Mouse (Mus musculus): ENCODE data around the gene Caly.
A peak's percentile ranks its signal among the peaks of the same experiment; 100 is the strongest.

The Caly gene

GRCm38 (mm10) chr7:140090601-140091000 lies 8.3 kb upstream of the Caly start:
- no peak for DNase-seq (ENCODE audit: low spot score in 2 of 2)

GRCm38 (mm10) chr7:140081408-140082241 lies 723 bp downstream of the Caly start:
- peak in 1 of 2 experiments; percentile 60 for DNase-seq (ENCODE audit: low spot score in 2 of 2)

DNA sequence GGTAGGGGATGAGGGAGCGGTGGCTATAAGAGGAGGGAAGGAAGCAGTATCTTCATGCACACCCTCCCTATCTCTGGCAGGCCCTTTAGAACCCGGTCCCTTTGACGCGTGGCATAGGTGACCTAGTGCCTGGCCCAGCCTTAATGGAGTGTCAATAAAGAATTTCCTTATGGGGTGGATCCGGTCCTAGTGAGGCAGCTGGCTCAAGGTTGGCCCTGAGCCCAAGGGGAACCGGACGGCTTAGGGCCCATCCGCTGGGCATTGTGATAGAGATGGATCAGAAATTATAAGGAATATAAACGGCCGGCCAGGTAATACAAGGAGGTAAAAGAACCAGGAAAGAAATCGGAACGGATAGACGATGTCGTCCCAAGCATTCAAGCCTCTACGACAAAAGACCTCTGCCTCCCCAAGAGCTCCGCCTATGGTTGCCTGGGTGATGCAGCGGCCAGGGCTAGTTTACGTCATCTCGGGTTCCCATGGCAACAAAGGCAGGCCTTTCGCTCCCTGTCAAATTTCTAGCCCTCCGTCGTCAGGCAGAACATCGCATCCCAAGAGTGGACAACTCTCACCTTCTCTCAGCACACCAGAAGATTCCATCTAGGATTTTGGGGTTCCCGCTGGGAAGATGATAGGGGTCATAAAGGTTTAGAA lies 1.7 kb downstream of the Caly start:
- peak in 1 of 2 experiments; percentile 63 for DNase-seq (ENCODE audit: low spot score in 2 of 2)

GRCm38 (mm10) chr7:140078711-140079110 lies 3.6 kb downstream of the Caly start:
- peak; percentile 39 to 72 for DNase-seq (ENCODE audit: low spot score in 2 of 2)

- no peak for DNase-seq (ENCODE audit: low spot score in 2 of 2)
These were observed 4.7 kb downstream of the Caly start for GRCm38 (mm10) chr7:140077698-140078097.

GRCm38 (mm10) chr7:140070042-140070711 lies 12.2 kb downstream of the Caly start:
- DNase-seq (ENCODE audit: low spot score in 2 of 2), result peak in 1 of 2 experiments; percentile 58

GRCm38 (mm10) chr7:140067397-140067796 lies 15.0 kb downstream of the Caly start:
- no peak for DNase-seq (ENCODE audit: low spot score in 2 of 2)

DNA sequence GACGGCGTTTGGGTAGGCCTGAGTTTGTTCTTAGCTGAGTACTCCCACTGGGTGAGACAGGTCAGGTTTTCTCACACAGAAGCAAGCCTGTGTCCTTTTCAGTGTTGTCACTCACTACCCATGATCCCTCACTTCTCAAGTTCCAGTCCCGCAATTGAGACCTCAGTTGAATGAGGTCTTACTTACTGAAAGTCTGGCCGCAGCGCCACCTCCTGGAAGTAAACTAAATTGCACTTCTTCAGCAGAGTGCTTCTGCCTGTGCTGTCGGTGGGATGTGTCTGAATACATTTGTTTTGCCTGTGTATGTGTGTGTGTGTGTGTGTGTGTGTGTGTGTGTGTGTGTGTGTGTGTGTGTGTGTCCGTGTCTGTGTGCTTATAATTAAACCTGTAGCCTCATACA lies 19.3 kb downstream of the Caly start:
- peak; percentile 58 to 83 for DNase-seq (ENCODE audit: low spot score in 2 of 2)

GRCm38 (mm10) chr7:140062307-140062706 lies 20.0 kb downstream of the Caly start:
- DNase-seq (ENCODE audit: low spot score in 2 of 2), result no peak

GRCm38 (mm10) chr7:140061832-140062130 lies 20.6 kb downstream of the Caly start:
- no peak for DNase-seq (ENCODE audit: low spot score in 2 of 2)

GRCm38 (mm10) chr7:140060936-140061831 lies 21.2 kb downstream of the Caly start:
- no peak for DNase-seq (ENCODE audit: low spot score in 2 of 2)

DNA sequence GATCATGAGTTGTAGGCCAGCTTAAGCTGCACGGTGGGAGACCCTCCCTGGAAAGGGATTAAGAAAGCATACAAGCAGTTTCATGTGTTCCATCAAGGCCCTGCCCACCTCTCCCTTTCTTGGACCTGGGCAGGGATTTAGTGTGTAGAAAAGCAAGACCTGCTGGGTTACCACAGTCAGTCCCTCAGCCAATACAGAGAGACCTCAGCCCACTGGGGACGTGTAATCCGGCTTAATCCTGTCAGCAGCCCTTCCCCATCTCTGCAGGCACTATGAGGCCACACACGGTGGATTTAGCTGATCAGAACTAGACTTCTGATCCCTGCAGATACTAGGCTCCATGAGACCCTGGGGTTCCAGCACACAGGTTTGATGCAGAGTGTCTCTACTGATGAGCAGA lies 22.7 kb downstream of the Caly start:
- DNase-seq (ENCODE audit: low spot score in 2 of 2), result no peak

DNA sequence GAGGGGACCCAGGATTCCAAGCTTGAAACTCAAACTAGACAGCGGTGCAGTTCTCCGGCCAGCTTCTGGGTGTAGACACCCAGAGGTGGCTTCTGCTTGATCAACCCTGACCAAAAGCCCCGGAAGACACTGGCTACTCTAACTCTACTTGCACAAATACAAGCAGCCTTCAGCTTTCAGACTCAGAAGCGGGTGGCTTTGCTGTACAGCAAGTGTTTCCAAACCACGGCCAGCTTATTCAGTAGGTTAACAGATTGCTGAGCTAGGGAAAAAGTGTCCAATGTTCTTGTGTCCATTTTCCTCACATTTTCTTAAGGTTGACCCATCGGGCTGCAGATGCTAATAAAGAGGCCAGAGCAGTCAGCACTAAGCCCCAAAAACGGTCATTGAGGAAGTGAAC lies 23.8 kb downstream of the Caly start:
- no peak for DNase-seq (ENCODE audit: low spot score in 2 of 2)

DNA sequence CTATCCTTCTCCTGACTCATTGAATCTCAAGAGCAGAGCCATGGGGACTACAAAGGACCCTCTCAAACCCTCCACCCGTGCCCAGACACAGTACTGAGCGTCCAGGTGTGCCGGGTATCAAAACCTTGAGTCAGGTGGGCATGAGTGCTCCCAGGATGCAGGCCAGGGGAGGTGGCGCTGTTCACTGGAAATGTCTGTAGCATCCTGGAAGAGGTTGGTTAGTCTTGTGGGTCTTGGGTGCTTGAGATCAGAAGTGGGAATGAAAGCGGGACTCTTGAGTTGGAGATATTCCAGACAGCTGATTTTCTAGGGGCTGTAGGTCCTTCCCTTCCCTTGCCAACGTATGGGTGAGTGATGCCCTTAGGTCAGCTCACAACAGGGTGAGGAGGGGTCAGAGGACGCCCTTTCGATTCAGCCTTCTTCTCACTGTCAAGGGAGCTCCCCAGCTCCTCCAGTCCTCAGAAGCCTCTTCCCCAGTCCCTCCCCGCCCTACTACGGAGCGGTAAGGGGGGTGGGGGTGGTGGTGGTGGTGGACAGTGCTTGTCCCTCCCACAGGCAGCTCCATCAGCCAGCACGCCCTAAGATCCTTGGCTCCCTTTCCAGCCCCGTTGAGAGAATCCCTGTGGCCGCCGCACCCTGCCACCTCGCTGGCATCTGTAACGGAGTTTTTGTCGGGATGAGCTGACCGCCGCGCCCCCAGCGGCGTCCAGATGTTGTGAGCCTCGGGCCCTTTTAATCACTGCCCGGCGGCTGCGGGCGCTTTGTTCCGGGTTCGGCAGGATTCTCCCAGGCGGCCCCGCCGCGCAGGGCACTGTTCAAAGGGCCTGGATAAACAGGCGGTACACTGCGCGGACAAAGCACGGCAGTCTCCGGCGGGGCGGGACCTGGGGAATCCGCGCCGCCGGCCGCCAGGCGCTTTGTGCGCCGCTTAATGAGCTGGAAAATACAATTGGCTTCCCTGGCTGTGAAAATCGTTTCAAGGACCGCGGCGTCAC lies 24.6 kb downstream of the Caly start:
- no peak for DNase-seq (ENCODE audit: low spot score in 2 of 2)

DNA sequence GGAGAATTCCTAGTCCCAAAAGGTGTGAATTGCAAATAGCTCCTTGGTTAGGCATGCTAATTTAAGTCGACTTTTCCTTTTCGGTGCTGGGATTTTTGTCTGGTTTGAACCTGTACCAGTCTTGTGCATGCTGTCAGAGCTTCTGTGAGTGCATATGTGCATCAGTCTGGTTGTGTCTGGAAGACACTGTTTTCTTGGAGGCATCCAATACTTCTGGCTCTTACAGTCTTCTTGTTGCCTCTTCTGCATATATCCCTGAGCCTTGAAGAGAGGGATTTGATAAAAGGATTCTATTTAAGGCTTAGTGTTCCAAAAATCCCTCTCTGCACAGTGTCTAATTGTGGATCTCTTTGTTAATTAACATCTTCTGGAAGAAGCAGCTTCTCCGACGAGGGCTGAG lies 28.2 kb downstream of the Caly start:
- no peak for DNase-seq (ENCODE audit: low spot score in 2 of 2)

DNA sequence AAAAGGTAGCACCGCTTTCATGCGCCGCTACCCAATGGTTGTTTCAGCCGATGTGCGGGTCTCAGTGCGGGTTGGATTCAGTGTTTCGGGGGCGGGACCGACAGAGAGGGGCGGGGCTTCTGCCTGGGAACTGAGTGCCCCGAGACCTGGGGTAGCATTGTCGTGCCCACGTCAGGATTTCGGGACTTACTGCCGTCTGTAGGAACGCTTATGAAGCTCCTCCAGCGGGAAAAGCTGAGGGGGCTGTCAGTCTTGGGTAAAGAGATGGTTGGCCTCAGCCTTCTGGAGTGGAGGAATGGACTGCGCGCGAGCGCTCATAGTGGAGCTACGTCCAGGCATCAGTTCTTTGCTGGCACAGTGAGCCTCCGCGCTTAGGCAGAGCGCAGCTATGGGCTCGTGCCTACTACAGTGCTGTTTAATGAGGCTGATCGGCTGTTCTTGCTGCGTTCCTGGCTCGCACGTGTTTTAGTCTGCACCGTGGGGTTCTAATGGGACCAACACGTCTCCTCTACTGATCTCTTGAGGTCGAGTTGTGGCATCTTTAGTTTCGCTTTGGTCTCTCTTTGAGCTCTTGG lies 33.1 kb downstream of the Caly start:
- no peak for DNase-seq (ENCODE audit: low spot score in 2 of 2)

GRCm38 (mm10) chr7:140048361-140049114 lies 33.8 kb downstream of the Caly start, which contains the start of gene Msx3:
TSS of gene Msx3 (minus strand) at chr7:140049089.
- DNase-seq (ENCODE audit: low spot score in 2 of 2), result no peak

- no peak for DNase-seq (ENCODE audit: low spot score in 2 of 2)
These were observed 34.5 kb downstream of the Caly start for GRCm38 (mm10) chr7:140047811-140048311.

DNA sequence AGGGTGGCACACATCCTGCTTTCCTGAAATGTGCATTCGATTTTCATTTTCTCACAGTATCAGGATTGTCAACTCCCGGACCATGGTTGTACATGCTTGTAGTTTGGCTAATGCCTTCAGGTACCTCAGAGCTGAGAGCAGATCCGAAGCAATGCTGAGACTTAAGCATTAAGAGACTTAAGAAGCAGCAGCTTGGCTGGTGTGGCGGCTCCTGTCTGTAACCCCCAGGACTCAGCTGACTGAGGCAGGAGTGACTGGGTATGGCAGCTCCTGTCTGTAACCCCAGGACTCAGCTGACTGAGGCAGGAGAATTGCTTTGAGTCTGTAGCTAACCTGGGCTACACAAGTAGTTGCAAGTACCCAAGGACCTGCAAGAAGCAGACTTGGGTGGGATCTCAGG lies 36.8 kb downstream of the Caly start:
- DNase-seq (ENCODE audit: low spot score in 2 of 2), result no peak

Data from spleen, postnatal 4 days (tissue).